Mouse (Mus musculus): ENCODE data around the gene Lmtk2.

Lmtk2 gene

GRCm38 (mm10) chr5:144109201-144109600 lies 9.0 kb downstream of the Lmtk2 start:
- no peak for DNase-seq (ENCODE audit: low read depth, low spot score)

GRCm38 (mm10) chr5:144112574-144113438 lies 12.6 kb downstream of the Lmtk2 start:
- DNase-seq (ENCODE audit: low read depth, low spot score): no peak

- no peak for DNase-seq (ENCODE audit: low read depth, low spot score)
Observed at GRCm38 (mm10) chr5:144114068-144114467, 13.8 kb downstream of the Lmtk2 start.

- DNase-seq (ENCODE audit: low read depth, low spot score): no peak
Observed at GRCm38 (mm10) chr5:144114970-144115627, 14.9 kb downstream of the Lmtk2 start.

- DNase-seq (ENCODE audit: low read depth, low spot score): no peak
Observed at GRCm38 (mm10) chr5:144115628-144115977, 15.4 kb downstream of the Lmtk2 start.

- DNase-seq (ENCODE audit: low read depth, low spot score): no peak
Observed at GRCm38 (mm10) chr5:144118271-144118670, 18.0 kb downstream of the Lmtk2 start.

GRCm38 (mm10) chr5:144119286-144119685 lies 19.1 kb downstream of the Lmtk2 start:
- no peak for DNase-seq (ENCODE audit: low read depth, low spot score)

GRCm38 (mm10) chr5:144121489-144121888 lies 21.3 kb downstream of the Lmtk2 start:
- no peak for DNase-seq (ENCODE audit: low read depth, low spot score)

GRCm38 (mm10) chr5:144125979-144126755 lies 25.9 kb downstream of the Lmtk2 start:
- DNase-seq (ENCODE audit: low read depth, low spot score): peak; percentile 65

GRCm38 (mm10) chr5:144143531-144143930 lies 43.3 kb downstream of the Lmtk2 start:
- no peak for DNase-seq (ENCODE audit: low read depth, low spot score)

- no peak for DNase-seq (ENCODE audit: low read depth, low spot score)
Observed at GRCm38 (mm10) chr5:144146898-144147297, 46.7 kb downstream of the Lmtk2 start.

- DNase-seq (ENCODE audit: low read depth, low spot score): no peak
Observed at GRCm38 (mm10) chr5:144149530-144149929, 49.3 kb downstream of the Lmtk2 start.

- DNase-seq (ENCODE audit: low read depth, low spot score): no peak
Observed at GRCm38 (mm10) chr5:144151270-144151669, 51.0 kb downstream of the Lmtk2 start.

- peak; percentile 78 for DNase-seq (ENCODE audit: low read depth, low spot score)
Observed at GRCm38 (mm10) chr5:144154528-144154927, 54.3 kb downstream of the Lmtk2 start.

- no peak for DNase-seq (ENCODE audit: low read depth, low spot score)
Observed at GRCm38 (mm10) chr5:144158604-144159003, 58.4 kb downstream of the Lmtk2 start.

- DNase-seq (ENCODE audit: low read depth, low spot score): no peak
Observed at GRCm38 (mm10) chr5:144159137-144159536, 58.9 kb downstream of the Lmtk2 start.

- DNase-seq (ENCODE audit: low read depth, low spot score): no peak
Observed at GRCm38 (mm10) chr5:144162080-144162812, 62.0 kb downstream of the Lmtk2 start.

GRCm38 (mm10) chr5:144162813-144163517 lies 62.7 kb downstream of the Lmtk2 start:
- peak; percentile 12 for DNase-seq (ENCODE audit: low read depth, low spot score)

- DNase-seq (ENCODE audit: low read depth, low spot score): peak; percentile 45
Observed at GRCm38 (mm10) chr5:144165756-144166155, 65.5 kb downstream of the Lmtk2 start.

GRCm38 (mm10) chr5:144169275-144169975 lies 69.2 kb downstream of the Lmtk2 start:
- no peak for DNase-seq (ENCODE audit: low read depth, low spot score)
